Mouse (Mus musculus): ENCODE data around the gene Crip2.

GRCm38 (mm10) chr12:113140616-113141411 is 778 bp downstream of the Crip2 start:
- TF ChIP-seq CTCF (IDR thresholded peaks at IDR 0.05; ENCODE audit: low read depth, low read length) (no peak), TAL1 (conservative IDR thresholded peaks at IDR 0.05; ENCODE audit: low read depth, low read length) (no peak), GATA1 (IDR thresholded peaks at IDR 0.05; ENCODE audit: borderline replicate concordance, low read length) (no peak), GATA2 (IDR thresholded peaks at IDR 0.05; ENCODE audit: borderline replicate concordance, low read depth, low read length) (no peak)
